Mouse (Mus musculus) cerebellum, postnatal 25 days (tissue): ENCODE measurements at regions not wholly inside any gene's neighbourhood (a gene's known extent, or its start where the extent isn't known, plus 50 kb on each side); places are given as distances from the start of the nearest gene placed in this dataset.

Experiments
- DNase-seq, 2 experiments: peaks; one replicate each; pipeline ENCODE4 v3.0.0; 2021; ENCODE audit warnings: mixed read lengths in 2 of 2

- peak in 1 of 2 experiments; percentile 1 for DNase-seq
Observed at GRCm38 (mm10) chr15:69923833-69924232, 3423.1 kb upstream of the Lrrc6 start.

DNA sequence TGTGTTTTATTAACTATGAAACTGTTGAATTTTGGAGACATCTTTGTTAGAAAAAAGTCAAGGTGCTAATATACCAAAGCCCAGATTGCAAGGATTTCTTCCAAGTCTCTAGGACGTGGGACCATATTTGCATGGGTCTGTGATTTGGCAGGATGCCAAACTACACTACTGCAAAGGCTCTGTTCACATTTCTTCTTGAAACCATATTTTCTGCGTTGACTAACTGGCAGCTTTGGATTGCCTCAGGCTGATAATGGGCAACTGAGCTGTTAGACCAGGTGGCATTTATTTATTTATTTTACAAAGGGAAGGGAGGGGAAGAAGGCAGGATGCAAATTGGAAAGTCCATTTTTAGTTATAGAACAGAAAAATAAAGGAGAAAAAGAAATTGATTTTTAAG, 3422.6 kb upstream of the Lrrc6 start:
- DNase-seq = peak; percentile 3 to 5

- no peak for DNase-seq
Observed at GRCm38 (mm10) chr15:69922176-69922575, 3421.5 kb upstream of the Lrrc6 start.

DNA sequence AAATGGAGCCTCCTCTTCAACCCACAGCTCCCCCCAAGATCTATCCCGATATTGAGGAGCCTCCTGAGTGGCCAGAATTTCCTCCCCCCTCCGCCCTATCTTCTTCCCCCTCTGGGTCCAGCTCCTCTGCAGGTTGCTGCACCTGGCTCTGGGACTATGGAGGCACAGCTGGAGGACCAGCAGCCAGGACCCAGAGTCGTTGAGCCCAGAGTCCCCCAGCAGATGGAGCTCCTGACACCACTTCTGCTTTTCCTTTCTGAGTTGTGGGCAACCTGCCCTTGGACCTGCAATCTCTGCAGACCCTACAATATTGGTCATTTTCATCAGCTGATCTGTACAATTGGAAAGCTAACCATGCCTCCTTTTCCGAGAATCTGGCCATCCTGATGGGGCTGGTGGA, 3385.1 kb upstream of the Lrrc6 start:
- no peak for DNase-seq

DNA sequence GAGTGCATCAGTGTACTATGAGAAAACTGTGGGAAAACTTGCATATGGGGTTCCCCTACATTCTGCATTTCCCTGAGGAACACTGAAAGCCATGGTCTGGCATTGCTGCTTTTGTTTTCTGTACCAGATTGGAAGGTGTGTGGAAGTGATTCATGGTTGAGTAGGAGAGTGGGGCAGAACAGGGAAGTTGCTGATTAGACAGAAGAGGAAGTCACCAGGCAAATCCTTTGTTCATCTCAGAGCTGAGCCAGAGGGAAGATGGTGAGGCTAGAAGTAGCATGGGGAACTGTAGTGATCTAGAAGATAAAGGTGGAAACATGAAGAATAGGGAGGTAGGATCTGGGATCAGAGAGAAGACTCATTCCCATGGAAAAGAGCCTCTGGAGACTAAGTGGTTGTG, 3377.8 kb upstream of the Lrrc6 start:
- DNase-seq = no peak

GRCm38 (mm10) chr15:69853521-69853920, 3352.8 kb upstream of the Lrrc6 start:
- no peak for DNase-seq

DNA sequence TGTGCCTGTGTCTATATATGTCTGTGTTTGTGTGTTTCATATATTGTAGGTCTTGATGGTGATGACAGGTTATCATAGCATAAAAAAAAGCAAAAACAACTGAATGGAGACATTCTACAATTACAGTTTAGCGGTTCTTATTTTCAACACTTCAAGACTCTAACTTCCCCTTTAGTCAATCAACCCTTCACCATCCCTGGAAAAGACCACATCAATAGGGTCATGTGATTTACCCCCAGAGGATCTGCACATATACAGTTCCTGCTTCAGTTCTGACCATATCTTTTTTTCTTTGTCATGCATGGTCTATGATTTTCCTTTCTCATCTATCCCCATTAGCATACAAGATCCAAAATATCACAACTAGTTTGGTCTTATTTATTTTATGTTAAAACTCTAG, 3348.9 kb upstream of the Lrrc6 start:
- DNase-seq = no peak
